Mouse (Mus musculus) lung, adult 2 months (tissue): Measurements from ENCODE around the gene Chd9.
A peak's percentile ranks its signal among the peaks of the same experiment; 100 is the strongest.

Source experiments
- CTCF ChIP-seq: fragments of 200-500 bp; IDR thresholded peaks from 2 replicates; pipeline ENCODE4 v1.5.1; 2011; ENCODE audit warnings: mild to moderate bottlenecking, low read length, control low read depth; ENCODE audit not compliant: insufficient read depth
- POLR2A ChIP-seq: fragments of 200-500 bp; IDR thresholded peaks from 2 replicates; pipeline ENCODE4 v1.6.1; 2011; ENCODE audit warnings: low read depth, mild to moderate bottlenecking, control low read depth, low read length, borderline replicate concordance; ENCODE audit errors: extremely low read depth

GRCm38 (mm10) chr8:91069834-91070233 is 241.7 kb downstream of the Chd9 start, which contains the start of gene Rbl2:
- TF ChIP-seq CTCF (no peak), POLR2A (peak; percentile 32; the same call in 1 of the 2 replicates)
